Mouse (Mus musculus): ENCODE measurements around the gene Hexim2. TPM values are rescaled to one million over a fixed set of nuclear protein-coding genes. Genes with fewer than 3 reads are reported as not detected.

Gene Hexim2
- polyA plus RNA-seq, 1 experiment, result 4.5 TPM

- H3K9me3 ChIP-seq (replicated peaks; ENCODE audit: control insufficient read depth, insufficient read depth, low read length, poor library complexity, severe bottlenecking), result no peaks in the 10 kb centered on the region
- no peak overlapping the region for H3K27ac ChIP-seq (ENCODE audit: insufficient read depth, low read length)
- H3K4me3 ChIP-seq (ENCODE audit: low read depth, low read length), result no peak overlapping the region
- H3K36me3 ChIP-seq (ENCODE audit: control insufficient read depth, insufficient read depth, low read length, poor library complexity, severe bottlenecking), result no peaks in the 10 kb centered on the region
- peak overlapping the region; percentile 84; the same call in 1 of the 2 replicates for H3K9ac ChIP-seq (ENCODE audit: low read depth, poor library complexity, severe bottlenecking)
- peaks cover 9% of the 10 kb centered on the region for H3K27me3 ChIP-seq (ENCODE audit: control insufficient read depth, insufficient read depth, low read length, poor library complexity, severe bottlenecking)
- H3K4me1 ChIP-seq (ENCODE audit: control insufficient read depth, insufficient read depth, low read length), result peaks cover 2% of the 10 kb centered on the region
- no peak for TF ChIP-seq EP300 (IDR thresholded peaks at IDR 0.05; ENCODE audit: insufficient read depth, low read depth, low read length)
- no peak for TF ChIP-seq CTCF (IDR thresholded peaks at IDR 0.05; ENCODE audit: low read depth, low read length)
- no peak for TF ChIP-seq POLR2A (IDR thresholded peaks at IDR 0.05; ENCODE audit: insufficient read depth, low read length)
These were observed 39.6 kb downstream of the Hexim2 start for GRCm38 (mm10) chr11:103171703-103172391.

GRCm38 (mm10) chr11:103172392-103173040 is 40.3 kb downstream of the Hexim2 start:
- H3K4me1 ChIP-seq (ENCODE audit: control insufficient read depth, insufficient read depth, low read length), result peaks cover 2% of the 10 kb centered on the region
- no peaks in the 10 kb centered on the region for H3K36me3 ChIP-seq (ENCODE audit: control insufficient read depth, insufficient read depth, low read length, poor library complexity, severe bottlenecking)
- H3K27ac ChIP-seq (ENCODE audit: insufficient read depth, low read length), result no peak overlapping the region
- H3K27me3 ChIP-seq (ENCODE audit: control insufficient read depth, insufficient read depth, low read length, poor library complexity, severe bottlenecking), result peaks cover 9% of the 10 kb centered on the region
- H3K9me3 ChIP-seq (replicated peaks; ENCODE audit: control insufficient read depth, insufficient read depth, low read length, poor library complexity, severe bottlenecking), result no peaks in the 10 kb centered on the region
- H3K4me3 ChIP-seq (ENCODE audit: low read depth, low read length), result no peak overlapping the region
- no peak overlapping the region for H3K9ac ChIP-seq (ENCODE audit: low read depth, poor library complexity, severe bottlenecking)
- TF ChIP-seq POLR2A (IDR thresholded peaks at IDR 0.05; ENCODE audit: insufficient read depth, low read length), result no peak
- no peak for TF ChIP-seq CTCF (IDR thresholded peaks at IDR 0.05; ENCODE audit: low read depth, low read length)
- no peak for TF ChIP-seq EP300 (IDR thresholded peaks at IDR 0.05; ENCODE audit: insufficient read depth, low read depth, low read length)

- H3K27me3 ChIP-seq (ENCODE audit: control insufficient read depth, insufficient read depth, low read length, poor library complexity, severe bottlenecking), result peaks cover 9% of the 10 kb centered on the region
- H3K9ac ChIP-seq (ENCODE audit: low read depth, poor library complexity, severe bottlenecking), result no peak overlapping the region
- no peak overlapping the region for H3K4me3 ChIP-seq (ENCODE audit: low read depth, low read length)
- no peak overlapping the region for H3K27ac ChIP-seq (ENCODE audit: insufficient read depth, low read length)
- TF ChIP-seq EP300 (IDR thresholded peaks at IDR 0.05; ENCODE audit: insufficient read depth, low read depth, low read length), result no peak
- no peak for TF ChIP-seq CTCF (IDR thresholded peaks at IDR 0.05; ENCODE audit: low read depth, low read length)
- no peak for TF ChIP-seq POLR2A (IDR thresholded peaks at IDR 0.05; ENCODE audit: insufficient read depth, low read length)
- H3K36me3 ChIP-seq (ENCODE audit: control insufficient read depth, insufficient read depth, low read length, poor library complexity, severe bottlenecking), result no peaks in the 10 kb centered on the region
- H3K4me1 ChIP-seq (ENCODE audit: control insufficient read depth, insufficient read depth, low read length), result peaks cover 2% of the 10 kb centered on the region
- no peaks in the 10 kb centered on the region for H3K9me3 ChIP-seq (replicated peaks; ENCODE audit: control insufficient read depth, insufficient read depth, low read length, poor library complexity, severe bottlenecking)
These were observed 41.0 kb downstream of the Hexim2 start for GRCm38 (mm10) chr11:103173041-103173770.

- H3K9me3 ChIP-seq (replicated peaks; ENCODE audit: control insufficient read depth, insufficient read depth, low read length, poor library complexity, severe bottlenecking), result no peaks in the 10 kb centered on the region
- H3K27ac ChIP-seq (ENCODE audit: insufficient read depth, low read length), result no peak overlapping the region
- no peak for TF ChIP-seq EP300 (IDR thresholded peaks at IDR 0.05; ENCODE audit: insufficient read depth, low read depth, low read length)
- no peak for TF ChIP-seq POLR2A (IDR thresholded peaks at IDR 0.05; ENCODE audit: insufficient read depth, low read length)
- TF ChIP-seq CTCF (IDR thresholded peaks at IDR 0.05; ENCODE audit: low read depth, low read length), result no peak
- H3K4me1 ChIP-seq (ENCODE audit: control insufficient read depth, insufficient read depth, low read length), result peaks cover 2% of the 10 kb centered on the region
- H3K4me3 ChIP-seq (ENCODE audit: low read depth, low read length), result no peak overlapping the region
- peaks cover 9% of the 10 kb centered on the region for H3K27me3 ChIP-seq (ENCODE audit: control insufficient read depth, insufficient read depth, low read length, poor library complexity, severe bottlenecking)
- no peaks in the 10 kb centered on the region for H3K36me3 ChIP-seq (ENCODE audit: control insufficient read depth, insufficient read depth, low read length, poor library complexity, severe bottlenecking)
- no peak overlapping the region for H3K9ac ChIP-seq (ENCODE audit: low read depth, poor library complexity, severe bottlenecking)
These were observed 41.6 kb downstream of the Hexim2 start for GRCm38 (mm10) chr11:103173771-103174344.

GRCm38 (mm10) chr11:103174411-103174832 is 42.2 kb downstream of the Hexim2 start:
- H3K27me3 ChIP-seq (ENCODE audit: control insufficient read depth, insufficient read depth, low read length, poor library complexity, severe bottlenecking), result peaks cover 9% of the 10 kb centered on the region
- peaks cover 2% of the 10 kb centered on the region for H3K4me1 ChIP-seq (ENCODE audit: control insufficient read depth, insufficient read depth, low read length)
- no peaks in the 10 kb centered on the region for H3K9me3 ChIP-seq (replicated peaks; ENCODE audit: control insufficient read depth, insufficient read depth, low read length, poor library complexity, severe bottlenecking)
- no peaks in the 10 kb centered on the region for H3K36me3 ChIP-seq (ENCODE audit: control insufficient read depth, insufficient read depth, low read length, poor library complexity, severe bottlenecking)
- no peak overlapping the region for H3K27ac ChIP-seq (ENCODE audit: insufficient read depth, low read length)
- no peak overlapping the region for H3K4me3 ChIP-seq (ENCODE audit: low read depth, low read length)
- TF ChIP-seq EP300 (IDR thresholded peaks at IDR 0.05; ENCODE audit: insufficient read depth, low read depth, low read length) (no peak), POLR2A (IDR thresholded peaks at IDR 0.05; ENCODE audit: insufficient read depth, low read length) (no peak), CTCF (IDR thresholded peaks at IDR 0.05; ENCODE audit: low read depth, low read length) (no peak)
- H3K9ac ChIP-seq (ENCODE audit: low read depth, poor library complexity, severe bottlenecking), result no peak overlapping the region

Measured in ES-Bruce4 (cell line).